Mouse (Mus musculus): ENCODE measurements around the gene Tmem198. TPM values are rescaled to one million over a fixed set of nuclear protein-coding genes. Genes with fewer than 3 reads are reported as not detected.
A peak's percentile ranks its signal among the peaks of the same experiment; 100 is the strongest.

Tmem198 gene
- polyA plus RNA-seq, 3 experiments from 2014 or later = 0.24 TPM; not detected in 2

DNA sequence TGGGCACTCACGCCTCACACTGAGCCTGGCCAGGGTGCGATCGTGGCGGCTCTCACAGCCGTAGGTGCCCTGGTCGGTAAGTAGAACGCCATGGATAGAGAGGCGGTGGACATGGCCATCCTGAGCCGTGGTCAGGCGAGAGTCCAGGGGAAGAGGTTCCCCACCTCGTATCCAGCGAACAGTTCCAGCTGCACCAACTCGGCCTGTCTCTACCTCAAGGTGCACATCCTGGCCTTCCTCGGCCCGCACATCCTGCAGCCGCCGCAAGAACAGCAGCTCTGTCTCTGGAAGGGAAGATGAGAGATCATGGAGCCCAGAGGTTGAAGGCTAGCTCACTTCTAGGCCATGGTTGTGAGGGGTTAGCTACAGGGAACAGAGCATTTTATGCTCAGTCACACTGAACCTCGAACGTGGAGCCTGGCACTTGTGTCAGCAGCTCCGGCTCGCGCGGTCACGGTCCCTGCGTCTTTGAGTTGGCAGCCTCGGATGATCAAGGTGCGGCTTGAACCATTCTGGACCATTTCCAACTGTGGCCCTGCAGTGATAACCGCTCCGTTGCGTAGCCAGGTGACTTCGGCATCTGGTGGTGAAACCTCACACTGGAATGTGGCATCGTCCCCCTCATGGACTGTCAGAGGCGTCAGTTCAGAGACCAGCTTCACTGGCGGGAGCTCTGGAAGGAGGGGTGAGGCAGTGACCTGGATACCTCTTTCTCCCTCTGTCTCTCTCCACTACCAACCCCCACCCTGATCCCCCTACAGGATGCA, 11.6 kb downstream of the Tmem198 start:
- no peak for ATAC-seq

DNA sequence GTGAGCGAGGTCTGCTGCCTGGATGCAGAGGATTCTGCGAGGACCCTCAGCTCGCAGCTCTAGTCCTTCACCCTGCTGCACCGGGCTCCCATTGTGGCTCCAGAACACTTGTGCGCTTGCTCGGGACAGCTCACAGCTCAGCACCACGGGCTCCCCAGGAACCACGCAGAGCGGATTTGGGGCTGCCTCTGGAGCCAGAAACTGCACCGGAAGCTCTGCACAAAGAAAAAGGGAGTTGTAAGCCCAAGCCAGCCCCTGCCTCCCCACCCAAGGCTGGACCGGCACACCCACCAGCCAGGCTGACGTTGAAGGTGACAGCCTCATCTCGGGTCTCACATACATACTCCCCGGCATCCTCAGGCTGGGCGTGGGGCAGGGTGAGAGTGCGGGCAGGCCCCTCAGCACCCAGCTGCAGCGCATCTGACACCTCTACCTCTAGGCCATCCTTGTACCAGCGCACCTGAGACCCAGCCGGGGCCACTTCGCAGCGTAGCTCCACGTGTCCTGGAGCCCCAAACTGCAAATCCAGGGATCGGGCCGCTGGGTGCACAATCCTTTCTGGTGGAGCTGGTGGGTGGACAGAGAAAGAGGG, 13.3 kb downstream of the Tmem198 start:
- ATAC-seq = no peak

DNA sequence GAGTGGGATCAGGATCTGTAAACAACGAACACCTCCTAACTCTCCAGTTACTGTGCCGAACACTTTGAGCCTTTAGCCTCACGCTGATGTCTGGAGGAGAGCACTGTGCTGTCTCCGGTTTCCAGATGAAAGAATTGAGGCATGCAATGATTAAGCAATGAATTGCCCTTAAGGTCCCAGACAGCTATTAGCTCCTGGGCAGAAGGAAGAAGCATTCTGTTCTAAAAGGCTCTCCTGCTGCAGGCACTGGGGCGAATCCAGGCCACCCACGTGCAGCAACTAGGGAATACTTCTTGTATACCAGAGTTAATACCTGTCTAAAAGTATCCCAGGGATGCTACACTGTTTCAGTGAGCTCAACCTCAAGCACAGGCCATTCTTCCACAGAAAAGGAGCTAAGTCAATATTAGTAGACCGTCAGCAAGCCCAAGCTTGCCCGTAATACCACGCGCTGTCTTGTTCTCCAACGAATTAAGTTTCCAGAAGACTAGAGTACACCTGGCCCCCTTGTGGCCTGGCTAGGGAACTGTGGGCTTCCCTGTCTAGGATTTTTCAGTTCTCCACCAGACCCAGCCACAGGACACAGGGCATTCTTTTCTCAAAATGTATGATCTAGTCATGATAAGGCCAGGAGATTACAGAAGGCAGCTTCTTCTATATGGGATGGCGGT, 15.7 kb downstream of the Tmem198 start:
- peak; percentile 61 for ATAC-seq

DNA sequence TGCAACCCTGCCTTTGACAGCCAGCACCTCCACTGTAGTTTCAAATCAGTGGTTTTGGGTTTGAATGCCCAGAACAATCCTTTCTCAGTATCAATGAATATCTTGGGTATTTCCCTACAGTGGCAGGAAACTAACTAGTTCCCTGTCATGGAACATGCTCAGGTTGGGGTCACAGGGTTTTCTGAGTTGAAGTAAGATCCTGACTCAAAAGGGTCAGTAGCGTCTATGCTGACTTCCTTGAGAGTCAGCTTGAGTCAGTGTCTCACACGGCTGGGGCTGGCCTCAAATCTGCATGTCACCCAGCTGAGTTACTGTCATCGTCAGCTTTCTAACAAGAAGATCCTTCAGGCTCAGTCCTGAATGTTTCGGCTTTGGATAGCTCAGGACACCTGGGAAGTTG, 19.6 kb downstream of the Tmem198 start:
- ATAC-seq = no peak

DNA sequence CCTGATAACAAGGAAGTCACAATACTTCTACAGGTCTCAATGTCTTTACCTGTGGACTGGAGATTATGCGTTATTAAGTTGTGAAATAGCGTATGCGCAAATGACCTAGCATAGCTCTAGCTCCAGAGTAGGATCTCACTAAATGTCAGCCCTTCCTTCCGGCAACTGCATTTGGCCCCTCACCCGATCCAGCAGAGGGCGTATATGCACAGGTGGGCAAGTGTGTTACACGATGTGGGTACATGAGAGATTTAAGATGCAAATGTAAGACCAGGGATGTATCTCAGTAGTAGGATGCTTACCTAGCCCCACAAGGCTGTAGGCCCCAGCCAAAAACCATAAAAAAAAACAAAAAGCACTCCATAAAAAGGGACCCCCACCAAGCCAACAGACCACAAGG, 20.1 kb downstream of the Tmem198 start:
- no peak for ATAC-seq

DNA sequence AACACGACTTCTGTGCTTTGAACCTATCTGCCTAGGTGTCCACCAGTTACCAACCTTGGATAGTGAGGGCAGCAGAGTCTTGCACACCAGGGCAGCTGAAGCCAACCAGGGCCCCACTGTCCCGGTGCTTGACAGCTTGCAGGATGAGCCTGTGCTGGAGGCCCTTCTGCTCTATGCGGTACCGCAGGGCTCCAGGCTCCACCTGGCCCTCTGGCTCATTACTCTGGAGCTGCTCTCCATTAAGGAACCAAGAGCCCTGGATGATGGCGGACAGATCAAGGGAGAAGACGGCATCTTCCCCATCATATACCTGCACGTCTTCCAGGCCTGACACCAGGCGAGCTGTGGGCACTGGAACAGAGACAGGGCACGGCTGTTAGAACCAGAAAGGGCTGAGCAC, 22.6 kb downstream of the Tmem198 start:
- ATAC-seq = no peak

DNA sequence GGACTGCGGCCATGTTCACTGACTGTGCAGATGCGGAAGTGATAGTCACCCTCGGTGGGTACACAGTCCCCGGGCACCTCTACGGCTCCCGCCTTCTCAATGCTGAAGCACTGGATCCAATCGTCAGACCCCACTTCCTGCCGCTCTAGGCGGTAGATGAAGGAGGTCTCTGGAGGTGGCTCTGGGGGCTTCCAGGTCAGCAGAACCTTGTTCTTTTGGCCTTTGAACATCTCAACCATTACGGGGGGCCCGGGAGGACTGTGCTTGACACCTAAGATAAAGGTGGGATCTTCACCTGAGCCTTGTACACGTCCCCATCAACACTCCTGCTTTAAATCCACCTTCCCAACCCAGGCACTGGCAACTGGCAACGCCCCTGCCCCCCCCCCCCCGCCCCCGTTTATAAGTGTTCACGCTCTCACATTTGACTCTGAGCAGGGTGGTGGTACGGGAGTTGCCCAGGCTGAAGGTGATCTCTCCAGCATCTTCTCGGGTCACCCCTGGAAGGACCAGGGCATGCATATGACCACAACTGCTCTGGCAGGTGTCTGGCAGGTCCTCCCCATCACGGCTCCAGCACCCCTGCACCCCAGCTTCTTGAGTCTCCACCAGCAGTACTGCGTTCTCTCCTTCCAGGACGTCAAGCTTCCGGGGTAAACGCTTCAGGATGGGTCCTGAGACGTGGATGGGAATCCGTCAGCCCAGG, 23.8 kb downstream of the Tmem198 start:
- no peak for ATAC-seq

DNA sequence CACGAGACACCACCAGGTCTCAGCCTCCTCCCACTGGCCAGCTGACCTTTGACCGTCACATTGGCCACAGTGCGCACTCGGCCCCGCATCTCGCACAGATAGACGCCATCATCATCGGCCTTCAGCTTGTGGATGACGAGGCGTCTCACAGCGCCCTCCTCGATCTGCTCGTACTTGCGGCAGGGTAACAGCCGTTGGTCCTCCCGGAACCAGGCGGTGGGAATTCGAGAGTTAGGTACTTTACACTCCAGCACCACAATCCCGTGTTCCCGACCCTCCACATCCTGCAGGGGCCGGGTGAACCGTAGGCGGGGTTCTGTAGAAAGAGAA, 24.3 kb downstream of the Tmem198 start:
- ATAC-seq = no peak

DNA sequence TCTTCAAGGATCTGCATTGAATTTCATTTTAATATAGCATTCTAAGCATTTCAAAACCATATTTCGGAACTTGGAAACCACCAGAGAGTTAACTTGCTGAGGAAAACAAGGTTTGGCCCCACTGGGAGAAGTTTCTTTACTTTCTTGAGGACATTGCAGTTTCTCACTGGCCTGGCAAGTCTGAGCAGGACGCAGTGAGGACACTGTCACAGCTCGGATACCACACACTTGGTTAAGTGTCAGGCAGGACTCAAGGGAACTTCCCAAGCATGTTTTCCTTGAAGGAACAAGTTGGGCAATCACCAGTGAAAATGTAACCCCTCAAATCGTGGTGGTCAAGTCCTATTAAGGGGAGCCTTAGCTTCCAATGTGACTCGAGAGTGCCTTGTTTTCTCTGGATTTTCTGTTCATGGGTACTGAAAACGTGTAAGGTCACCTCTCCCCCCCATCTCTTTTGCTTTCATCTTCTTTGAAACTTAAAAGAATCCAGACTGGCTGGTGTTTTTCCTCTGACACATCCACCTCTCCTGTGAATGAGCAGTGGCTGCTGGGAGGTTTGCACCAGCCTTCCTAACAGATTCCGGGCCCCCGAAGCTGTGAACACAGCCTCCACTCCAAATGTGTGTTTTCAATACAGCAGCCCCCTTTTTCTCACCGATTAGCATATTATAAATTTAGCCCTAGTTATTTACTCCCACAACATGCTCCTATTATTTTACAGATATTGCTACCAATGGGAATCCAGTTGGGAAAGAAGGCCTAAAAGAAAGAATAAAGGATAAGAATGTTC, 25.1 kb downstream of the Tmem198 start:
- ATAC-seq = no peak

DNA sequence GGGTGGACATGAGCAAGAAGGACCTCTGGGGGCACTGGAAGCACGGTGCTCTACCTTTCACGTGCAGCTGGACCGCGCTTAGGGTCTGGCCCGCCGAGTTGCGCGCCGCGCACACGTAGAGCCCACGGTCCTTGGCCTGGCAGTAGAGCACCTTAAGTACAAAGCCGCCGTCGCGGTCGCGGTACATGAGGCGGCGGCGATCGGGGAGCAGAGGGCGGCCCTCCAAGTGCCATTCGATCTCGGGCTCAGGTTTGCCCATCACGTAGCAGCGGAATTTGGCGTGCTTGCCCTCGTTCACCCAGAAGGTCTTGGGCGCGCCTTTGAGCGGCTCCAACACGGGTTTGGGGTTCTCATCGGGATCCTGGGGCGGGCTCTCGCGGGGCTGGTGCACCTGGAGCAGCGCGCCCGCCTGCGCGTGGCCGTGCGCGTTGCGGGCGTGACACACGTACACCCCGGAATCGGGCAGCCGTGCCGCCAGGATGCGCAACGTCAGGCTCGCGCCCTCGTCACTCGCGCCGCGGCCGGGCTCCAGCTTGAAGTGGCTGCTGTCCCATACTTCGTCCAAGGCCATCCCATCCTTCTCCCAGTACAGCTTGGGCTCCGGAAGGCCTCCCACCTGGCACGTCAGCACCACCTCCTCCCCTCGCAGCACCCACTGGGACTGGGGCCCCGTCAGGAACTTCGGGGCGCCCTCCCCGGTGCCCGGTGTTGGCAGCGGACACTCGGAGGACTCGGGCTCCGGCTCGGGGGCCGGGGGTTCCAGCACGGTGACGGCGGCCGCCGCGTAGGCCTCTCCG, 26.0 kb downstream of the Tmem198 start:
- ATAC-seq = no peak

DNA sequence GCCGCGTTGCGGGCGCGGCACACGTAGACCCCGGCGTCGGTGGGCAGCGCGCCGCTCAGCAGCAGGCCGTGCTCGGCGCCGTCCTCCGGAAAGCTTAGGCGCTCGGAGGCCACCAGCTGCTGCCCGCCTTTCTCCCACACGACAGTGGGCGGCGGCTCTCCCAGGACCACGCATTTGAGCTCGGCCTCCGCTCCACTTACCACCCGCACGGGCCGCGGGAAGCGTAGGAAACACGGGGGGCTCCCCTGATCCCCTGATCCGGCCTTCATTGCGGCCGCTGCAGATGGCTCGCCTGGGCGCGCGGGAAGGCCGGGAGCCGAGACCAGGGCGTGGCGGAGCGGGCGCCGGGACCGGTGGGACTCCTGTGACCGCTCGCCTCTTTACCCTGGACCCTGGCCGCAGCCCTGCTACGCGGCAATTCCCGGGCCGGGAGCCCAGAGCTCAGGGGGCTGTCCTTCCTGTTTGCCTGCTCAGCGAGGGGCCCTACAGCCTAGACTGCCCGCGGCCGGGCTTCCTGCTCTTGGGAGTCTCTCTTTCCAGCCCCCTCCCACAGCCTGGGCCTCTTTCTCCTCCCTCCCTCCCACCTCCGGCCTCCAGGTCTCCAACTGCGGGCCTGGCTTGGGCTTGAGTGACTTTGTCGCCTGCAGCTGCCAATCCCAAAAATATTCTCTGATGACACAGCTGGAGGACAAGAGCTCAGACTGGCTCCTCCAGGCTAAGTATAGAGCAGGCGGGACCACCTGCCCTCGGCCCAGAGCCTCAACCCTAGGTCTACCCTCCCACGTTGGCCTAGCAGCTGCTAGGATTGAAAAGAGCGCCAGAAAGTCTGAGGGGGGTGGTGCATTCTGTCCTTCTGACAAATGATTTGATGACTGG, 26.9 kb downstream of the Tmem198 start, which contains the start of gene Obsl1:
Obsl1 (minus strand) TSS at position 497 of the 876 bp plus-strand sequence.
- ATAC-seq = no peak

DNA sequence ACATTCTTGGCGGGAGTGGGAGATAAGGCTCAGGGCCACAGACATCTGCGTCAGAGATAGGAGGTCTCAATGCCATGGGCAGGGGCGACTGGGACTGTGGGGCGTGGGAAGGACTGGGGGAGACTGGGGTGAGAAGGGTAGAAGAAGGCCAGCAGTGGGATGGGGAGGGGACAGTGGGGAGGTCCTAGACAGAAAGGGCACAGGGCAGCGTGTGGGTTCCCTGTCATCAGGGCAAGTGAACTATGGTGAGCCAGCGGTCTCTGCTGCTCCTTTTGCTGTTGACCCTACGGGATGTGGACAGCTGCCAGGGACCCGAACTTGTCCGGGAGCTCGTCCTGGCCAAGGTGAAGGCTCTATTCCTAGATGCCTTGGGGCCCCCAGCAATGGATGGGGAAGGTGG, 27.7 kb downstream of the Tmem198 start, which contains the start of gene Inha:
Inha (plus strand) TSS at position 72 of the 400 bp plus-strand sequence.
- ATAC-seq = no peak

DNA sequence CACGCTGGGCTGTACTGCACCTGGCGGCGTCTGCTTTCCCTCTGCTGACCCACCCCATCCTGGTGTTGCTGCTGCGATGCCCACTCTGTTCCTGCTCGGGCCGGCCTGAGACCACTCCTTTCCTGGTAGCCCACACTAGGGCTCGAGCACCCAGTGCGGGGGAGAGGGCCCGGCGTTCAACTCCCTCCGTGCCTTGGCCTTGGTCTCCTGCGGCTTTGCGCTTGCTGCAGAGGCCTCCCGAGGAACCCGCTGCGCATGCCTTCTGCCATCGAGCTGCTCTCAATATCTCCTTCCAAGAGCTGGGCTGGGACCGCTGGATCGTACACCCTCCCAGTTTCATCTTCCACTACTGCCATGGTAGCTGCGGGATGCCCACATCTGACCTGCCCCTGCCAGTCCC, 30.3 kb downstream of the Tmem198 start:
- no peak for ATAC-seq

DNA sequence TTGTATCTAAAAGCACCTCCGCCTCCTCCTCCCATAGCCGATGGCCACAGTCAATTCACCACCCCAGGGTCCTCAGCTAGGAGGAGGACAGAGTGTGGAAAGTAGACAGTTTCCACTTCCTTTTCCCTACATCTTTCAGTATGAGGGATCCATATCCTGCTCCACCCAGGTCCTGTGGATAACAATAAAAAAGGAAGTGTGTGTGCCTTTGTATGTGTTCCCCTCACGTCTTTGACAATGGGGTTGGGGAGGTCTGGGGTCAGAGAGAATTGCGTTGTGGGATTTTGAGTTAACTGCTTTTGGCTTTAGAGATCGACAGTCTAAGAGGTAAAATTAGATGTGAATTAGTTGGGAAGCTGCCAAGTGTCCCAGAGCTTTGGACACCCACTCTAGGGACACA, 30.8 kb downstream of the Tmem198 start:
- ATAC-seq = no peak

DNA sequence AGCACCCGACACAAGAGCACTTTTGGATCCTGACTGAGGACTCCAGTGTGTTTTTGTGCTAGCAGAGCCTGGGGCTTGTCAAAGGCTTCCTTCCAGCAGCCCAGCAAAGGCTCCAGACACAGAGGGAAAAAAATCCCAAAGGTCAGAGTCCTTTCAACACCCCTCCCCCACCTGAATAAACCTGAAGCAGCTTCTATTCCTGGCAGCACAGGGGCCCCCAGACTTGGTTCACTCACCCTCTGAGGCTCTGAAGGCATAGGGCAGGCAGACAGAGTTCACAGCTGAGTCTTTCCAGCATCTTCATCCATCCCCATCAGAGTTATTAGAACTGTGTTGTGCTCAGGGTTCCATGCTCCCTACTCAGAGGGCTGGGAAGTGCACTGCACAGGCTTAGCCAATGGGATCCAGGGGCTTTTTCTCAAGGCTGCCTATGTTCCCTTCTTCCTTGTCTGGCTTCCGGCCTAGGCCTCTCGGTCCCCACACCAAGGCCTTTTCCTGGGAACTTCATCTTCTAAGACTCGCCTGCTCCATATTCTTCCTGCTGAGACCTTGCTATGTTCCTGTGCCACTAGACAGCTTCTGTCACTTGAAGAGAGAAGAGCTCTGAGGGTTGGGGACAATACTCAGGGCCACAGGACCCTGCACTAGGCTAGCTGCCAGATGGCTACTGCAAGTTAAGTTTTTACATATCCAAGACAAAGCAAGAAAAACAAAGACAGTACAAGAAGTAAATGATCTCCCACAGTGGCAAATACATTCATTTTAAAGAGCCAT, 32.3 kb downstream of the Tmem198 start:
- no peak for ATAC-seq

DNA sequence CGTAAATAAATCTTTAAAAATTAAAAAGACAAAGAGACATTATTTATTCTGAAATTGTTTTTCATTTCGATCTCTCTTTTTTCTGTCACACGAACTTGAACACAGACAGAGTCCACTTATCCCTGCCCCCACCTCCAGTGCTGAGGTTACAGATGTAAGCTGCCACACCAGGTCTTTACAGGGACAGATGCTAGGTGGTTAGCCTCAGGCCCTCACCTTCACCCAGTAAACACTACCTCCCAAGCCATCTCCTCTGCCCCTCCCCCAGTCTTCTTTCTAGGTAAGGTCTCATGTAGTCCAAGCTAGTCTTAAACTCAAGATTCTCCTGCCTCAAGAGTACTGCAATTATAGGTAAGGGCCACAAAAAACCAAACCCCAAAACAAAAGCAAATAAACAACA, 33.2 kb downstream of the Tmem198 start:
- no peak for ATAC-seq

DNA sequence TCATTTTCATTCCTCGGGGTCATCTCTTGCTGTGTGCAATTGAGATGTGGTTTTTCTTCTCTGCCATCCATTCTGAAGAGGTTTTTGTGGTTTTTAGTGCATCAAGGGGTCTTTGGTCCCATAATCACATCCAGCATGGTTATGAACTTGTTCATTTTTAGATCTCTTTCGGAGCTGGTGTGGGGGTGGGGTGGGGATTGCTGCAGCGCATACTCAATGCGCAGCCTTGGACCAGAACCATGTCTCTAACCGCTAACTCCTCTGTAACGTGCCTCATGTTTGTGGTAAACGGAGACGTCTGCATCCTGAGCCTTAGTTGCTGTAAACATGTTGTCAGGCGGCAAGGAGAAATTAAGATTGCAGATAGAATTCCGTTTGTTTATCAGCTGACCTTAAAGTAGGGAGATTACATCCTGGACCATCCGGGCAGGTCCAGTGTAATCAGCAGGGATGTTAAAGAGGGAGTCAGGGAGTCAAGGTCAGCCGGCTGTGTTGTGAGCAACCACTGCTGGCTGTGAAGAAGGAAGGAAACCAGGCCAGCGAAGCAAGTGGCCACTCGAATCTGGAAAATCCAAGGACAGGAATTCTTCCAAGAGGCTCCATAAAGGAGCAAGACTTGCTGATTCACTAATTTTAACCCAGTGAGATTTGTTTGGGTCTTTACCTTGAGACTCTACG, 37.5 kb downstream of the Tmem198 start:
- no peak for ATAC-seq

DNA sequence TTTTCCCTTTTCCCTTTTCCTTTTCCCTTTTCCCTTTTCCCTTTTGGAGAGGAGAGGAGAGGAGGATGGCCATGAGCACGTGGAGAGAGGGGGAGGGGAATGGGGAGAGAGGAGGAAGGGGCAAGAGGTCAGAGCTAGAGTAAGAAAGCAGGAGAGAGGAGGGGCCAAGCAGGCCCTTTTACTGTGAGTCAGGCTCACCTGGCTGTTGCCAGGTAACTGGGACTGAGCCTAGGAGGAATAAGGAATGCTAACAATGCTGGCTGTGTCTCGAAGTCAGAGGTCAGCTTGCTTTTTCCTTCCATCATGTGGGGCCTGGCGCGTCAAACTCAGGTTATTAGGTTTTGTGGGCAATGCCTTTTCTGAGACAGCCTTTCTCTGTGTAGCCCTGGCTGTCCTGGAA, 38.7 kb downstream of the Tmem198 start:
- ATAC-seq = no peak

DNA sequence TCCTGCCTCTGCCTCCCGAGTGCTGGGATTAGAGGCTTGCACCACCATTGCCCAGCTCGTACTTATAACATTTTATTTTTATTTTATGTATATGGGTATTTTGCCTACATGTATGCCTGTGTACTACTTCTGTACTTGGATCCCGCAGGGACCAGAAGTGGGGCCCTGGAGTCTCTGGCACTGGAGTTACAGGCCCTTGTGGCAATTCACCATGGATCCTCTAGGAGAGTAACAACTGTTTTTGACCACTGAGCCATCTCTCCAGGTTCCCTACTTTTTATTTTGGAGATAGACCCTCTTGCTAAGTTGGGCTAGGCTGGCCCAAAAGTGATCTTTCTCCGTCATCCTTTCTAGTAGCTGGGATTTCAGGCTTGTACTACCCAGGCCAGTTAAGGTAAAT, 39.1 kb downstream of the Tmem198 start:
- ATAC-seq = no peak

Measured in inflammation-experienced regulatory T-cells, adult 6 months (primary cell).